Mouse (Mus musculus): ENCODE data around the gene Tuba1a. TPM values are rescaled to one million over a fixed set of nuclear protein-coding genes. Genes with fewer than 3 reads are reported as not detected.
A peak's percentile ranks its signal among the peaks of the same experiment; 100 is the strongest.
"Not testable (repeated sequence)": the region's sequence is repeated elsewhere in the genome, so short reads cannot be mapped to it uniquely, and the experiment has no call there.

Tuba1a gene
- polyA plus RNA-seq, 1 experiment from 2014 or later, result 10,701 TPM

- no peaks in the 10 kb centered on the region for H3K36me3 ChIP-seq
- H3K4me1 ChIP-seq, result peaks cover 49% of the 10 kb centered on the region
- no peak overlapping the region for H3K27ac ChIP-seq
- H3K4me2 ChIP-seq (replicated peaks), result no peak overlapping the region
- no peaks in the 10 kb centered on the region for H3K27me3 ChIP-seq (replicated peaks)
- WGBS, result 60% methylated on average over 6 of the region's 6 CpGs
- no peak for ATAC-seq (ENCODE audit: low FRiP score, low read depth)
- H3K9ac ChIP-seq, result no peak overlapping the region
- no peaks in the 10 kb centered on the region for H3K9me3 ChIP-seq
- H3K4me3 ChIP-seq, result no peak overlapping the region
These were observed 28.6 kb upstream of the Tuba1a start for GRCm38 (mm10) chr15:98982100-98982499.

GRCm38 (mm10) chr15:98980012-98980614 lies 26.6 kb upstream of the Tuba1a start:
- Histone ChIP-seq H3K9ac (0 out of 2 replicates have a peak overlapping the region, but pooled peaks have one; percentile 26), H3K27ac (no peak overlapping the region), H3K4me1 (peaks cover 53% of the 10 kb centered on the region), H3K9me3 (no peaks in the 10 kb centered on the region), H3K36me3 (no peaks in the 10 kb centered on the region), H3K4me3 (no peak overlapping the region), H3K27me3 (replicated peaks) (no peaks in the 10 kb centered on the region), H3K4me2 (replicated peaks) (no peak overlapping the region)
- ATAC-seq (ENCODE audit: low FRiP score, low read depth), result no peak
- 36% methylated on average over 7 of the region's 7 CpGs for WGBS

- no peaks in the 10 kb centered on the region for H3K9me3 ChIP-seq
- 37% methylated on average over 20 of the region's 20 CpGs for WGBS
- peak overlapping the region; percentile 82 for H3K27ac ChIP-seq
- H3K9ac ChIP-seq, result peak overlapping the region; percentile 42
- ATAC-seq (ENCODE audit: low FRiP score, low read depth), result no peak
- H3K4me1 ChIP-seq, result peaks cover 53% of the 10 kb centered on the region
- H3K27me3 ChIP-seq (replicated peaks), result no peaks in the 10 kb centered on the region
- no peaks in the 10 kb centered on the region for H3K36me3 ChIP-seq
- peak overlapping the region; percentile 54 for H3K4me2 ChIP-seq (replicated peaks)
- peak overlapping the region; percentile 11; the same call in 1 of the 2 replicates for H3K4me3 ChIP-seq
These were observed 25.1 kb upstream of the Tuba1a start for GRCm38 (mm10) chr15:98978409-98979172.

GRCm38 (mm10) chr15:98977759-98978408 lies 24.4 kb upstream of the Tuba1a start:
- no peaks in the 10 kb centered on the region for H3K9me3 ChIP-seq
- H3K9ac ChIP-seq, result peak overlapping the region; percentile 42
- 49% methylated on average over 14 of the region's 14 CpGs for WGBS
- H3K4me1 ChIP-seq, result peaks cover 48% of the 10 kb centered on the region
- ATAC-seq (ENCODE audit: low FRiP score, low read depth), result peak; percentile 72
- H3K4me3 ChIP-seq, result peak overlapping the region; percentile 11
- H3K4me2 ChIP-seq (replicated peaks), result peak overlapping the region; percentile 54
- H3K27ac ChIP-seq, result peak overlapping the region; percentile 82
- no peaks in the 10 kb centered on the region for H3K36me3 ChIP-seq
- no peaks in the 10 kb centered on the region for H3K27me3 ChIP-seq (replicated peaks)

GRCm38 (mm10) chr15:98976763-98977758 lies 23.6 kb upstream of the Tuba1a start:
- Histone ChIP-seq H3K4me1 (peaks cover 45% of the 10 kb centered on the region), H3K9me3 (no peaks in the 10 kb centered on the region), H3K4me3 (no peak overlapping the region), H3K4me2 (replicated peaks) (peak overlapping the region; percentile 54), H3K27ac (peak overlapping the region; percentile 82), H3K27me3 (replicated peaks) (no peaks in the 10 kb centered on the region), H3K36me3 (no peaks in the 10 kb centered on the region), H3K9ac (no peak overlapping the region)
- ATAC-seq (ENCODE audit: low FRiP score, low read depth), result no peak
- 73% methylated on average over 21 of the region's 21 CpGs for WGBS

- Histone ChIP-seq H3K4me1 (peaks cover 58% of the 10 kb centered on the region), H3K4me3 (no peak overlapping the region), H3K9me3 (no peaks in the 10 kb centered on the region), H3K36me3 (no peaks in the 10 kb centered on the region), H3K9ac (no peak overlapping the region), H3K27ac (peak overlapping the region; percentile 32; the same call in 1 of the 2 replicates), H3K27me3 (replicated peaks) (no peaks in the 10 kb centered on the region), H3K4me2 (replicated peaks) (no peak overlapping the region; the same call in 1 of the 2 replicates)
- 73% methylated on average over 9 of the region's 9 CpGs for WGBS
- no peak for ATAC-seq (ENCODE audit: low FRiP score, low read depth)
These were observed 19.6 kb upstream of the Tuba1a start for GRCm38 (mm10) chr15:98973015-98973614.

- H3K36me3 ChIP-seq; H3K9me3 ChIP-seq; H3K4me3 ChIP-seq; H3K27me3 ChIP-seq (replicated peaks): not testable (repeated sequence)
- Histone ChIP-seq H3K4me2 (replicated peaks) (peak overlapping the region; percentile 51), H3K4me1 (peaks cover 45% of the 10 kb centered on the region), H3K9ac (peak overlapping the region; percentile 44), H3K27ac (peak overlapping the region; percentile 95)
- peak; percentile 51 for ATAC-seq (ENCODE audit: low FRiP score, low read depth)
- 65% methylated on average over 15 of the region's 15 CpGs for WGBS
These were observed 18.2 kb upstream of the Tuba1a start for GRCm38 (mm10) chr15:98971576-98972320.

GRCm38 (mm10) chr15:98971111-98971510 lies 17.6 kb upstream of the Tuba1a start:
- no peaks in the 10 kb centered on the region for H3K9me3 ChIP-seq
- peak overlapping the region; percentile 95 for H3K27ac ChIP-seq
- no peaks in the 10 kb centered on the region for H3K27me3 ChIP-seq (replicated peaks)
- H3K9ac ChIP-seq, result peak overlapping the region; percentile 44
- no peak overlapping the region for H3K4me3 ChIP-seq
- 10% methylated on average over 4 of the region's 4 CpGs for WGBS
- no peaks in the 10 kb centered on the region for H3K36me3 ChIP-seq
- H3K4me1 ChIP-seq, result peaks cover 44% of the 10 kb centered on the region
- H3K4me2 ChIP-seq (replicated peaks), result peak overlapping the region; percentile 51
- ATAC-seq (ENCODE audit: low FRiP score, low read depth), result peak; percentile 45; the same call in 1 of the 2 replicates

- Histone ChIP-seq H3K4me3 (no peak overlapping the region), H3K4me2 (replicated peaks) (peak overlapping the region; percentile 51), H3K27ac (peak overlapping the region; percentile 96), H3K27me3 (replicated peaks) (no peaks in the 10 kb centered on the region), H3K4me1 (peaks cover 49% of the 10 kb centered on the region), H3K9ac (peak overlapping the region; percentile 43), H3K36me3 (no peaks in the 10 kb centered on the region), H3K9me3 (no peaks in the 10 kb centered on the region)
- no peak for ATAC-seq (ENCODE audit: low FRiP score, low read depth)
- 9% methylated on average over 16 of the region's 16 CpGs for WGBS
These were observed 16.0 kb upstream of the Tuba1a start for GRCm38 (mm10) chr15:98969372-98970101.

GRCm38 (mm10) chr15:98968701-98969371 lies 15.3 kb upstream of the Tuba1a start:
- whole genome bisulfite sequencing, result 5% methylated on average over 12 of the region's 12 CpGs
- H3K4me3 ChIP-seq, result no peak overlapping the region
- H3K4me2 ChIP-seq (replicated peaks), result peak overlapping the region; percentile 51
- peak; percentile 86 for ATAC-seq (ENCODE audit: low FRiP score, low read depth)
- H3K27ac ChIP-seq, result peak overlapping the region; percentile 96
- H3K36me3 ChIP-seq, result no peaks in the 10 kb centered on the region
- H3K27me3 ChIP-seq (replicated peaks), result no peaks in the 10 kb centered on the region
- H3K4me1 ChIP-seq, result peaks cover 49% of the 10 kb centered on the region
- H3K9ac ChIP-seq, result peak overlapping the region; percentile 43
- H3K9me3 ChIP-seq, result no peaks in the 10 kb centered on the region

Measured in neural tube, embryonic 12.5 days (tissue).